ENCODE assay signal across 13 mouse cellular contexts in genomic region chr5:146314538-146314937, GRCm38 (mm10).
DNase-seq lines count a peak whose midpoint lies in the region; ATAC-seq and TF ChIP-seq lines count a peak whose summit lies in the region.
"Had no signal": no experiment of that assay in that cellular context is flagged by ENCODE, and none has a peak within 500 bp of the region (broad histone marks: within the 10 kb centered on the region; RNA-seq: fewer than 3 reads in every experiment).

No protein-coding gene starts in this region.

- ATAC-seq in hindbrain, embryonic 13.5 days (ENCODE audit: low FRiP score): no peak
- ATAC-seq in hindbrain, embryonic 16.5 days: no peak
- ATAC-seq in embryonic facial prominence, embryonic 13.5 days (ENCODE audit: insufficient number of reproducible peaks, insufficient read depth, low FRiP score, low TSS enrichment, low read depth): no peak
- ATAC-seq in intestine, postnatal 0 days: no peak
- ATAC-seq in liver, embryonic 15.5 days (ENCODE audit: insufficient read depth): no peak
- ATAC-seq: activated CD4-positive, CD25-positive, alpha-beta regulatory T cell, adult 4 months had no signal

- peaks cover 24% of the 10 kb centered on the region for H3K4me1 ChIP-seq in hindbrain, embryonic 13.5 days (replicated peaks)
- peaks cover 5% of the 10 kb centered on the region for H3K4me1 ChIP-seq in hindbrain, embryonic 16.5 days (ENCODE audit: control insufficient read depth, insufficient read depth, low read depth, low read length)
- H3K4me1 ChIP-seq in embryonic facial prominence, embryonic 13.5 days: peaks cover 37% of the 10 kb centered on the region
- H3K4me1 ChIP-seq in intestine, postnatal 0 days (replicated peaks; ENCODE audit: control insufficient read depth, insufficient read depth, low read length): no peaks in the 10 kb centered on the region; the same call in 1 of the 2 replicates
- H3K4me1 ChIP-seq in liver, embryonic 15.5 days (replicated peaks): peaks cover 65% of the 10 kb centered on the region

- H3K36me3 ChIP-seq in hindbrain, embryonic 13.5 days: no peaks in the 10 kb centered on the region
- H3K36me3 ChIP-seq in hindbrain, embryonic 16.5 days (ENCODE audit: control insufficient read depth, insufficient read depth, low read length): no peaks in the 10 kb centered on the region
- no peaks in the 10 kb centered on the region for H3K36me3 ChIP-seq in embryonic facial prominence, embryonic 13.5 days
- H3K36me3 ChIP-seq in intestine, postnatal 0 days (ENCODE audit: control insufficient read depth, insufficient read depth): no peaks in the 10 kb centered on the region
- no peaks in the 10 kb centered on the region for H3K36me3 ChIP-seq in liver, embryonic 15.5 days (replicated peaks)
- H3K36me3 ChIP-seq: midbrain, embryonic 13.5 days; neural tube, embryonic 12.5 days had no signal

- 88% methylated on average over 6 of the region's 6 CpGs for WGBS in hindbrain, embryonic 13.5 days
- WGBS in hindbrain, embryonic 16.5 days: 82% methylated on average over 6 of the region's 6 CpGs
- 67% methylated on average over 6 of the region's 6 CpGs for WGBS in embryonic facial prominence, embryonic 13.5 days
- WGBS in intestine, postnatal 0 days: 51% methylated on average over 6 of the region's 6 CpGs
- 66% methylated on average over 6 of the region's 6 CpGs for WGBS in liver, embryonic 15.5 days (ENCODE audit: insufficient replicate concordance)

- H3K4me2 ChIP-seq in hindbrain, embryonic 13.5 days: no peak overlapping the region
- H3K4me2 ChIP-seq in hindbrain, embryonic 16.5 days (ENCODE audit: low read length): no peak overlapping the region
- peak overlapping the region; percentile 34 for H3K4me2 ChIP-seq in embryonic facial prominence, embryonic 13.5 days
- no peak overlapping the region for H3K4me2 ChIP-seq in intestine, postnatal 0 days (replicated peaks; ENCODE audit: low read depth)
- no peak overlapping the region for H3K4me2 ChIP-seq in liver, embryonic 15.5 days
- H3K4me2 ChIP-seq: midbrain, embryonic 13.5 days had no signal

- peak overlapping the region; percentile 49; the same call in 1 of the 2 replicates for H3K27ac ChIP-seq in hindbrain, embryonic 13.5 days
- no peak overlapping the region for H3K27ac ChIP-seq in hindbrain, embryonic 16.5 days (ENCODE audit: low read depth, low read length)
- H3K27ac ChIP-seq in embryonic facial prominence, embryonic 13.5 days: no peak overlapping the region
- H3K27ac ChIP-seq in intestine, postnatal 0 days (ENCODE audit: low read depth, low read length): 0 out of 2 replicates have a peak overlapping the region, but pooled peaks have one; percentile 46
- H3K27ac ChIP-seq in liver, embryonic 15.5 days (replicated peaks): peak overlapping the region; percentile 96
- H3K27ac ChIP-seq: midbrain, embryonic 13.5 days; neural tube, embryonic 12.5 days had no signal

- no peak for TF ChIP-seq CTCF in intestine, postnatal 0 days (IDR thresholded peaks at IDR 0.05; ENCODE audit: low read depth)

- no peak overlapping the region for H3K4me3 ChIP-seq in hindbrain, embryonic 13.5 days
- no peak overlapping the region for H3K4me3 ChIP-seq in hindbrain, embryonic 16.5 days (ENCODE audit: low read length)
- no peak overlapping the region for H3K4me3 ChIP-seq in embryonic facial prominence, embryonic 13.5 days
- no peak overlapping the region for H3K4me3 ChIP-seq in intestine, postnatal 0 days (ENCODE audit: low read depth, low read length)
- H3K4me3 ChIP-seq in liver, embryonic 15.5 days (replicated peaks): no peak overlapping the region
- H3K4me3 ChIP-seq: midbrain, embryonic 13.5 days; neural tube, embryonic 12.5 days had no signal

- H3K9me3 ChIP-seq in hindbrain, embryonic 13.5 days: no peaks in the 10 kb centered on the region
- no peaks in the 10 kb centered on the region for H3K9me3 ChIP-seq in hindbrain, embryonic 16.5 days (ENCODE audit: control insufficient read depth, low read length)
- no peaks in the 10 kb centered on the region for H3K9me3 ChIP-seq in embryonic facial prominence, embryonic 13.5 days
- no peaks in the 10 kb centered on the region for H3K9me3 ChIP-seq in intestine, postnatal 0 days (ENCODE audit: control insufficient read depth)
- H3K9me3 ChIP-seq in liver, embryonic 15.5 days (replicated peaks): no peaks in the 10 kb centered on the region
- H3K9me3 ChIP-seq: midbrain, embryonic 13.5 days; neural tube, embryonic 12.5 days had no signal

- no peak overlapping the region for H3K9ac ChIP-seq in hindbrain, embryonic 13.5 days
- no peak overlapping the region for H3K9ac ChIP-seq in hindbrain, embryonic 16.5 days (ENCODE audit: low read depth, low read length)
- no peak overlapping the region for H3K9ac ChIP-seq in embryonic facial prominence, embryonic 13.5 days
- H3K9ac ChIP-seq in intestine, postnatal 0 days (ENCODE audit: low read depth, low read length): no peak overlapping the region
- no peak overlapping the region for H3K9ac ChIP-seq in liver, embryonic 15.5 days
- H3K9ac ChIP-seq: midbrain, embryonic 13.5 days; neural tube, embryonic 12.5 days had no signal

- H3K27me3 ChIP-seq in hindbrain, embryonic 13.5 days: no peaks in the 10 kb centered on the region
- no peaks in the 10 kb centered on the region for H3K27me3 ChIP-seq in hindbrain, embryonic 16.5 days (replicated peaks; ENCODE audit: control insufficient read depth, insufficient read depth, low read length)
- no peaks in the 10 kb centered on the region for H3K27me3 ChIP-seq in embryonic facial prominence, embryonic 13.5 days
- no peaks in the 10 kb centered on the region for H3K27me3 ChIP-seq in intestine, postnatal 0 days (replicated peaks; ENCODE audit: control insufficient read depth, insufficient read depth, low read length)
- H3K27me3 ChIP-seq in liver, embryonic 15.5 days: no peaks in the 10 kb centered on the region
- H3K27me3 ChIP-seq: midbrain, embryonic 13.5 days; neural tube, embryonic 12.5 days had no signal

- DNase-seq in right cerebral cortex, postnatal 36 days (ENCODE audit: low spot score in 2 of 2): no peak
- no peak for DNase-seq in spleen, postnatal 4 days (ENCODE audit: low spot score in 2 of 2)
- DNase-seq: cerebellum, adult 11-12 months; heart, postnatal 4 days; layer of hippocampus, postnatal 36 days had no signal

Comparison
In these comparisons a context has a peak if more than half of its experiments do, and no peak if none do; other contexts are left out.
1. H3K27ac ChIP-seq: peak in hindbrain, embryonic 13.5 days (single experiment), intestine, postnatal 0 days (single experiment) and liver, embryonic 15.5 days (single experiment); none in hindbrain, embryonic 16.5 days (single experiment) and embryonic facial prominence, embryonic 13.5 days (single experiment).